Mouse (Mus musculus): ENCODE measurements around the gene Fuk.

DNA sequence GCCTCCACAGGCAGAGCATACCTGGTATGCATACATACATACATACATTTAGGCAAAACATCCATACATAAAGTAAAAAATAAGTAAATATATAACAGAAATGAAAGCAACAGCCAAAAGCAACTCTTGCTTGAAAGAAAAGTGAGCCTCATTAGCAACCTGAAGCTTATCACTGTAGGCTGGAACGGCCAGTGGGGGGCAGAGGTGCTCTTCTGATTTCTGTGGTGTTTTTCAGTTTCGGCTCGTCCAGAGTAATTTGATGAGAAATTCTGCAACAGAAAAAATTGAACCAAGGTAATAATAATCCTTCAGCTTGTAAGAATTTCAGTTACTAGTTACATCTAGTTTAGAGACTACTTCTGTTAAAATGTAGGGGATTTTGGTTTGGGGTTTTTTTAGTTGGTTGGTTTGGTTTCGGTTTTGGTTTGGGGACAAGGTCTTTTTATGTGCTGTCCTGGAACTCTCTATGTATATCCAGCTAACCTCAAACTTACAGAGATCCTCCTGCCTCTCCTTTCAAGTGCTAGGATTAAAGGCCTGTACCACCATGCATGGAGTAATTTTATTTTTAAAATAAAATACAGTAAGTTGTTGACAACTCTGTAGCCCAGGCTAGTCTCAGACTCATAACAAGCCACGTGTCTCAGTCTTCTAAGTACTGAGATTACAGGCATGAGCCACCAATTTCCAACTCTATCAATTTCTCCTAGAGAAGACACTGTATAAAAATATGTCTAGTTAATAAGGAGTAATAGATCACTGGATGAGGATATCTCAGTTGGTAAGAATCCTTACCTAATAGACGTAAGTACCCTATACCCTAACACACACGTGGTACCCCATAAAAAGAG, 42.4 kb downstream of the Fuk start:
- TF ChIP-seq POLR2A (IDR thresholded peaks at IDR 0.05; ENCODE audit: borderline replicate concordance, extremely low read depth, insufficient read depth, insufficient read length, poor library complexity, severe bottlenecking) = no peak
- peak; percentile 42; the same call in 1 of the 2 replicates for TF ChIP-seq CTCF (IDR thresholded peaks at IDR 0.05; ENCODE audit: borderline replicate concordance, extremely low read depth, insufficient read depth, insufficient read length)
